Mouse (Mus musculus) CH12.LX (cell line): Measurements from ENCODE around the gene Elof1. TPM values are rescaled to one million over a fixed set of nuclear protein-coding genes. Genes with fewer than 3 reads are reported as not detected.

Experiments
- DNase-seq: peaks from one replicate; pipeline ENCODE4 v3.0.0-alpha.2; 2013; ENCODE audit errors: extremely low read depth
- H3K27ac ChIP-seq: 2 replicates; pipeline ENCODE4 v1.5.1; 2012; ENCODE audit warnings: low read depth, mild to moderate bottlenecking, control low read depth, moderate library complexity; ENCODE audit not compliant: insufficient read depth
- H3K27me3 ChIP-seq: replicated peaks from 2 replicates; pipeline ENCODE3; 2012; ENCODE audit warnings: inconsistent platforms
- H3K36me3 ChIP-seq, 2 experiments: replicated peaks in 1 of 2; 2 replicates each; pipeline versions ENCODE3 to v1.6.1; 2012; ENCODE audit warnings: inconsistent platforms in 1 of 2, low read length in 1 of 2, mild to moderate bottlenecking in 1 of 2, mixed read lengths in 1 of 2, moderate library complexity in 1 of 2; ENCODE audit not compliant: control insufficient read depth in 1 of 2, insufficient read depth in 1 of 2
- H3K4me1 ChIP-seq, 2 experiments: 2 replicates each; pipeline ENCODE4 v1.6.1; 2012; ENCODE audit warnings: inconsistent platforms in 1 of 2, moderate library complexity in 1 of 2; ENCODE audit not compliant: insufficient read depth in 2 of 2, control insufficient read depth in 1 of 2
- H3K4me2 ChIP-seq: 2 replicates; pipeline ENCODE4 v1.6.1; 2012; ENCODE audit warnings: low read depth, mild to moderate bottlenecking, control low read depth; ENCODE audit not compliant: poor library complexity, insufficient read depth, severe bottlenecking
- H3K4me3 ChIP-seq, 3 experiments: fragments of 150-350 bp in 1 of 3; sonication (generic) in 1 of 3; replicated peaks in 1 of 3; 2 replicates each; pipeline versions ENCODE3 to v1.5.1; 2011 to 2012; ENCODE audit warnings: low read depth in 2 of 3, low read length in 2 of 3, mild to moderate bottlenecking in 2 of 3, moderate library complexity in 2 of 3, control low read depth in 1 of 3, improper control_type of control experiment in 1 of 3, inconsistent platforms in 1 of 3, mixed read lengths in 1 of 3; ENCODE audit not compliant: poor library complexity in 1 of 3
- H3K79me2 ChIP-seq: replicated peaks from 2 replicates; pipeline ENCODE4 v1.6.1; 2012; ENCODE audit warnings: mild to moderate bottlenecking, moderate library complexity; ENCODE audit not compliant: control insufficient read depth, poor library complexity, insufficient read depth, severe bottlenecking; ENCODE audit errors: extremely low read depth
- H3K9ac ChIP-seq: 2 replicates; pipeline ENCODE4 v1.6.1; 2012; ENCODE audit warnings: low read depth, mild to moderate bottlenecking, control low read depth, moderate library complexity; ENCODE audit not compliant: insufficient read depth
- H3K9me3 ChIP-seq: replicated peaks from 2 replicates; pipeline ENCODE3; 2012; ENCODE audit warnings: low read length, inconsistent platforms, mixed read lengths
- BHLHE40 ChIP-seq: IDR thresholded peaks from 2 replicates; pipeline ENCODE4 v1.6.1; 2011; ENCODE audit warnings: mild to moderate bottlenecking, low read depth, low read length, improper control_type of control experiment
- CHD2 ChIP-seq: IDR thresholded peaks from 2 replicates; pipeline ENCODE4 v1.6.1; 2011; ENCODE audit warnings: low read length, improper control_type of control experiment
- CTCF ChIP-seq, 2 experiments: IDR thresholded peaks in 1 of 2; conservative IDR thresholded peaks in 1 of 2; 2 replicates each; pipeline ENCODE4 v1.5.1; 2011 to 2012; ENCODE audit warnings: low read depth in 2 of 2, low read length in 2 of 2, improper control_type of control experiment in 1 of 2, inconsistent platforms in 1 of 2, mild to moderate bottlenecking in 1 of 2, moderate library complexity in 1 of 2
- E2F4 ChIP-seq: IDR thresholded peaks from 2 replicates; pipeline ENCODE4 v1.6.1; 2011; ENCODE audit warnings: low read depth, low read length, improper control_type of control experiment; ENCODE audit not compliant: insufficient replicate concordance
- ELF1 ChIP-seq: IDR thresholded peaks from 2 replicates; pipeline ENCODE4 v1.6.1; 2014; ENCODE audit warnings: low read depth, mild to moderate bottlenecking, inconsistent platforms, low read length, improper control_type of control experiment
- ETS1 ChIP-seq: conservative IDR thresholded peaks from 2 replicates; pipeline ENCODE4 v1.6.1; 2012; ENCODE audit warnings: low read depth, mild to moderate bottlenecking, inconsistent platforms, low read length, improper control_type of control experiment, moderate library complexity
- HCFC1 ChIP-seq: IDR thresholded peaks from 2 replicates; pipeline ENCODE4 v1.6.1; 2012; ENCODE audit warnings: low read depth, mild to moderate bottlenecking, inconsistent platforms, low read length, improper control_type of control experiment
- JUN ChIP-seq: IDR thresholded peaks from 2 replicates; pipeline ENCODE4 v1.6.1; 2011; ENCODE audit warnings: low read depth, mild to moderate bottlenecking, low read length, improper control_type of control experiment, moderate library complexity; ENCODE audit not compliant: insufficient read depth
- JUND ChIP-seq: conservative IDR thresholded peaks from 2 replicates; pipeline ENCODE4 v1.6.1; 2011; ENCODE audit warnings: low read depth, low read length, improper control_type of control experiment
- MAX ChIP-seq: IDR thresholded peaks from 2 replicates; pipeline ENCODE4 v1.6.1; 2011; ENCODE audit warnings: low read length, improper control_type of control experiment
- MEF2A ChIP-seq: IDR thresholded peaks from 2 replicates; pipeline ENCODE4 v1.6.1; 2014; ENCODE audit warnings: low read depth, mild to moderate bottlenecking, inconsistent platforms, low read length, improper control_type of control experiment, borderline replicate concordance
- MXI1 ChIP-seq: IDR thresholded peaks from 2 replicates; pipeline ENCODE4 v1.6.1; 2011; ENCODE audit warnings: mild to moderate bottlenecking, low read depth, low read length, improper control_type of control experiment
- MYC ChIP-seq: IDR thresholded peaks from 2 replicates; pipeline ENCODE4 v1.6.1; 2011; ENCODE audit warnings: low read depth, mild to moderate bottlenecking, improper control_type of control experiment, low read length
- NELFE ChIP-seq: IDR thresholded peaks from 2 replicates; pipeline ENCODE4 v1.6.1; 2011; ENCODE audit warnings: low read depth, low read length, improper control_type of control experiment
- POLR2AphosphoS2 ChIP-seq: IDR thresholded peaks from 2 replicates; pipeline ENCODE4 v1.6.1; 2011; ENCODE audit warnings: low read depth, low read length, improper control_type of control experiment
- RCOR1 ChIP-seq: conservative IDR thresholded peaks from 2 replicates; pipeline ENCODE4 v1.6.1; 2012; ENCODE audit warnings: low read depth, mild to moderate bottlenecking, inconsistent platforms, low read length, improper control_type of control experiment
- SIN3A ChIP-seq: IDR thresholded peaks from 2 replicates; pipeline ENCODE4 v1.6.1; 2012; ENCODE audit warnings: low read length, improper control_type of control experiment, inconsistent platforms
- TCF12 ChIP-seq: IDR thresholded peaks from 2 replicates; pipeline ENCODE4 v1.6.1; 2014; ENCODE audit warnings: low read depth, mild to moderate bottlenecking, inconsistent platforms, low read length, improper control_type of control experiment
- USF1 ChIP-seq: IDR thresholded peaks from 2 replicates; pipeline ENCODE4 v1.6.1; 2014; ENCODE audit warnings: low read depth, mild to moderate bottlenecking, inconsistent platforms, low read length, improper control_type of control experiment
- USF2 ChIP-seq: conservative IDR thresholded peaks from 2 replicates; pipeline ENCODE4 v1.6.1; 2011; ENCODE audit warnings: low read depth, low read length, improper control_type of control experiment
- ZKSCAN1 ChIP-seq: IDR thresholded peaks from 2 replicates; pipeline ENCODE4 v1.6.1; 2012; ENCODE audit warnings: low read depth, inconsistent platforms, low read length, improper control_type of control experiment, borderline replicate concordance
- ZNF384 ChIP-seq: IDR thresholded peaks from 2 replicates; pipeline ENCODE4 v1.6.1; 2012; ENCODE audit warnings: low read depth, low read length, improper control_type of control experiment, inconsistent platforms
- dilution Hi-C: fragments of 300-500 bp; cut with MboI; formaldehyde crosslinking; loops from 2 replicates; pipeline ENCODE4 v1.14.3; 2020; ENCODE audit warnings: low sequenced_read_pairs; ENCODE audit not compliant: extremely low pct_unique_long_range_greater_than_20kb, extremely low pct_ligation_motif_present
- in situ Hi-C: fragments of 300-500 bp; cut with MboI; formaldehyde crosslinking; loops from 3 replicates; pipeline ENCODE4 v1.14.3; 2019; ENCODE audit warnings: low sequenced_read_pairs, low pct_ligation_motif_present, low pct_unique_long_range_greater_than_20kb, mixed read lengths
- polyA plus RNA-seq: library from polyadenylated mRNA; unstranded; fragments of >175 nt; gene quantifications from 2 replicates; pipeline ENCODE4 v1.2.1, GENCODE M21; 2012; ENCODE audit warnings: low read depth; ENCODE audit not compliant: insufficient read length
- total RNA-seq, 2 experiments: library from RNA; depleted of rRNA; stranded (reverse); fragments of 300-350 nt in 1 of 2; fragments of >200 nt in 1 of 2; gene quantifications; 2 replicates each; pipeline ENCODE4 v1.2.3; 2012 to 2014

Gene Elof1
- total and polyA plus RNA-seq, 3 experiments: 96.9 to 142 (median 111) TPM

GRCm38 (mm10) chr9:22135644-22136390 is 18.8 kb upstream of the Elof1 start, which contains the start of gene Acp5:
Acp5 (minus strand) TSS chr9:22135711.
- H3K27ac ChIP-seq: no peak within 1 kb of the TSS
- H3K4me1 ChIP-seq: peaks cover 2 to 3% of the 10 kb centered on the region in 2 experiments; a peak in 2 of 4 replicates
- H3K36me3 ChIP-seq: no peaks in the 10 kb centered on the region
- no peak within 1 kb of the TSS for H3K4me3 ChIP-seq
- no peak within 1 kb of the TSS for H3K4me2 ChIP-seq
- H3K9me3 ChIP-seq: peaks cover 11% of the 10 kb centered on the region
- DNase-seq: no peak
- in situ Hi-C loops (no loop called here), dilution Hi-C loops (no loop called here)
- no peak for TF ChIP-seq TCF12
- no peak for TF ChIP-seq USF2
- no peak for TF ChIP-seq CTCF (conservative IDR thresholded peaks at IDR 0.05 in 1 of 2, IDR thresholded peaks at IDR 0.05 in 1 of 2; ENCODE audit: low read depth in 2 of 2, low read length in 2 of 2)
- no peak for TF ChIP-seq SIN3A
- no peak for TF ChIP-seq E2F4
- TF ChIP-seq RCOR1: no peak
- TF ChIP-seq, all 38 proteins: peak for 0
- H3K79me2 ChIP-seq: no peaks in the 10 kb centered on the region
- H3K9ac ChIP-seq: no peak within 1 kb of the TSS
- H3K27me3 ChIP-seq: no peaks in the 10 kb centered on the region

DNA sequence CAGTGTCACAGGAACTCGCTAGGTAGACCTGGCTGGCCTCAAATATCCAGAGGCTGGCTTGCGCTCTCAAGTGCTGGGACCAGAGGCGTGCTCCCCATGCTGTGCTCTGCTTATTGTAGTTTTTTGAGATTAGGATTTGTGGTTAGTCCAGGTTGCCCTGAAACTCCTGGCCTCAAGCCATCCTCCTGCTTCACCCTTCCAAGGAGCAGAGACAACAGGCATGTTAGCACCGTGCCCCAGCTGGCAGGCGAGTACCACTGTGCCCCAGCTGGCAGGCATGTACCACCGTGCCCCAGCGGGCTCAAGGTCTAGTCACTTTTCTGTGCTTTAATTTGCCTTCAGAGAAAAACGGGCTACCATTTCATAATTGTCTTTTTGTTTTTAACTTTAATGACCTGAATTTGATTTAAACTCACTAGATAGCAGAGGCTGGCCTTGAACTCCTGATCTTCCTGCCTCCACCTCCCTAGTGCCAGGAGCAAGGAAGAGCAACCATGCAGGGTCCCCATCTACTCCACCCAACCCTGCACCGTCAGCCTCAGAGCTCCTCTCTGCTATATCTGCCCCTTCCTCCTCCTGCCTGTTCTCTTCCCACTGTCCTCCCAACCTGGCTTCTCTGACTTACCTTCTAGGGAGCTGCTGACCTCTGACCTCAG is 18.1 kb upstream of the Elof1 start:
- no peak for TF ChIP-seq JUND
- TF ChIP-seq HCFC1: no peak
- no peak for TF ChIP-seq CTCF (conservative IDR thresholded peaks at IDR 0.05 in 1 of 2, IDR thresholded peaks at IDR 0.05 in 1 of 2; ENCODE audit: low read depth in 2 of 2, low read length in 2 of 2)
- TF ChIP-seq BHLHE40: no peak
- TF ChIP-seq MXI1: no peak
- TF ChIP-seq MAX: no peak
- TF ChIP-seq ZKSCAN1: no peak
- no peak for TF ChIP-seq NELFE
- no peak for TF ChIP-seq ELF1
- TF ChIP-seq MYC: no peak
- TF ChIP-seq MEF2A: no peak
- TF ChIP-seq ETS1: no peak
- no peak for TF ChIP-seq RCOR1
- TF ChIP-seq CHD2: no peak
- TF ChIP-seq ZNF384: no peak
- no peak for TF ChIP-seq USF1
- TF ChIP-seq JUN: no peak
- TF ChIP-seq POLR2AphosphoS2: no peak
- in situ Hi-C loops: no loop called here
- Histone ChIP-seq H3K9me3 (peaks cover 9% of the 10 kb centered on the region), H3K4me2 (no peak overlapping the region), H3K27me3 (no peaks in the 10 kb centered on the region), H3K4me3 (no peak overlapping the region), H3K27ac (no peak overlapping the region), H3K36me3 (no peaks in the 10 kb centered on the region), H3K4me1 (peaks cover 2 to 3% of the 10 kb centered on the region in 2 experiments; a peak in 2 of 4 replicates), H3K9ac (no peak overlapping the region), H3K79me2 (no peaks in the 10 kb centered on the region)
- no peak for DNase-seq
- dilution Hi-C loops: no loop called here
